Mouse (Mus musculus): ENCODE measurements around the gene Tesmin.
A peak's percentile ranks its signal among the peaks of the same experiment; 100 is the strongest.

GRCm38 (mm10) chr19:3447348-3447747 is 58.7 kb downstream of the Tesmin start:
- no peak for TF ChIP-seq EP300 (IDR thresholded peaks at IDR 0.05; ENCODE audit: low read depth)
- peak; percentile 54; the same call in 1 of the 2 replicates for TF ChIP-seq CTCF (IDR thresholded peaks at IDR 0.05; ENCODE audit: low read depth)
